Mouse (Mus musculus) embryo, embryonic 10.5 days (tissue): ENCODE measurements around the gene Gm7173.
A peak's percentile ranks its signal among the peaks of the same experiment; 100 is the strongest.

Source experiments
- DNase-seq: peaks from one replicate; pipeline ENCODE4 v3.0.0-alpha.2; 2015; ENCODE audit warnings: low spot score

The Gm7173 gene

GRCm38 (mm10) chrX:79516977-79517645 is at the start of gene Gm7173:
Gene Gm7173, minus strand, starts transcription at chrX:79517285.
- peak; percentile 53 for DNase-seq

- no peak for DNase-seq
These were observed 546 bp upstream of the Gm7173 start for GRCm38 (mm10) chrX:79517646-79518016.

- DNase-seq: no peak
These were observed 200.3 kb downstream of the Gm7173 start for GRCm38 (mm10) chrX:79316790-79317189.
